8 mouse cellular contexts compared by ENCODE assay signal in genomic region chr4:122885768-122886578, GRCm38 (mm10). TPM values are rescaled to one million over a fixed set of nuclear protein-coding genes. Genes with fewer than 3 reads are reported as not detected.
DNase-seq lines count a peak whose midpoint lies in the region; ATAC-seq lines count a peak whose summit lies in the region.

Gene Cap1, minus strand, starts transcription at chr4:122886056.

- peak within 1 kb of the TSS; percentile 85 for H3K4me3 ChIP-seq in heart, embryonic 10.5 days
- H3K4me3 ChIP-seq in kidney, embryonic 15.5 days (replicated peaks), result peak within 1 kb of the TSS; percentile 86

- peak; percentile 95 to 96 for DNase-seq in B cell, adult 2 months
- peak; percentile 99 for DNase-seq in brain, adult 2 months (ENCODE audit: low read depth, low spot score)
- peak; percentile 99 for DNase-seq in heart, embryonic 10.5 days (ENCODE audit: low spot score)
- peak; percentile 98 for DNase-seq in liver
- DNase-seq in spleen, postnatal 4 days (ENCODE audit: low spot score in 2 of 2), result peak; percentile 96

- H3K27ac ChIP-seq in heart, embryonic 10.5 days, result peak within 1 kb of the TSS; percentile 99
- peak within 1 kb of the TSS; percentile 100 for H3K27ac ChIP-seq in kidney, embryonic 15.5 days

- no peaks in the 10 kb centered on the region for H3K9me3 ChIP-seq in heart, embryonic 10.5 days
- H3K9me3 ChIP-seq in kidney, embryonic 15.5 days (replicated peaks), result no peaks in the 10 kb centered on the region

- no peaks in the 10 kb centered on the region for H3K36me3 ChIP-seq in heart, embryonic 10.5 days
- no peaks in the 10 kb centered on the region for H3K36me3 ChIP-seq in kidney, embryonic 15.5 days

- peak within 1 kb of the TSS; percentile 87 for H3K4me2 ChIP-seq in kidney, embryonic 15.5 days

- H3K4me1 ChIP-seq in heart, embryonic 10.5 days, result peaks cover 18% of the 10 kb centered on the region
- peaks cover 35% of the 10 kb centered on the region for H3K4me1 ChIP-seq in kidney, embryonic 15.5 days

- peak within 1 kb of the TSS; percentile 84 for H3K9ac ChIP-seq in kidney, embryonic 15.5 days

- peak; percentile 93 for ATAC-seq in erythroblast, adult 5-6 weeks (replicated peaks; ENCODE audit: low FRiP score, poor library complexity, severe bottlenecking)
- ATAC-seq in kidney, embryonic 15.5 days (replicated peaks; ENCODE audit: low FRiP score), result peak; percentile 98
- peak; percentile 84 for ATAC-seq in monocyte, adult 5-6 weeks (replicated peaks; ENCODE audit: insufficient number of reproducible peaks, low FRiP score, low TSS enrichment, poor library complexity, severe bottlenecking)

- no peaks in the 10 kb centered on the region for H3K27me3 ChIP-seq in heart, embryonic 10.5 days (ENCODE audit: insufficient read depth, poor library complexity, severe bottlenecking)
- no peaks in the 10 kb centered on the region for H3K27me3 ChIP-seq in kidney, embryonic 15.5 days

- under 1% methylated on average over 49 of the region's 49 CpGs for whole genome bisulfite sequencing in heart, embryonic 10.5 days
- under 1% methylated on average over 49 of the region's 49 CpGs for WGBS in kidney, embryonic 15.5 days

RNA-seq across cellular contexts. Expression of gene Cap1, which starts in this region (rescaled TPM):
- 77.8 and 106 TPM in 2 replicates for total RNA-seq in erythroblast, adult 5-6 weeks (2015; ENCODE audit: low replicate concordance)
- 76.8 and 86.9 TPM in 2 replicates for total RNA-seq in erythroblast, adult 5-6 weeks (2017; ENCODE audit: low replicate concordance)
- polyA plus RNA-seq in heart, embryonic 10.5 days (2016; fragmentation: Nextera tagmentation; extraction: Ambion mirVana), result 21.7 and 56.6 TPM in 2 replicates
- polyA plus RNA-seq in kidney, embryonic 15.5 days (2015; fragmentation: Nextera tagmentation; extraction: Ambion mirVana), result 71.3 and 79.5 TPM in 2 replicates
- total RNA-seq in monocyte, adult 5-6 weeks (2017), result 562 to 797 TPM (median 623 TPM) in 3 replicates

Comparison
In these comparisons a context has a peak if more than half of its experiments do, and no peak if none do; other contexts are left out.
1. Peak in every context shown above with its lines: DNase-seq, ATAC-seq, H3K4me3 ChIP-seq and H3K27ac ChIP-seq.